Mouse (Mus musculus) midbrain, embryonic 14.5 days (tissue): ENCODE measurements at regions not wholly inside any gene's neighbourhood (a gene's known extent, or its start where the extent isn't known, plus 50 kb on each side); places are given as distances from the start of the nearest gene placed in this dataset.
A peak's percentile ranks its signal among the peaks of the same experiment; 100 is the strongest.

Experiments
- ATAC-seq: fragments of 200-750 bp; cut with Nextera tagmentation; 2 replicates; pipeline ENCODE4 v1.8.0; 2017; ENCODE audit warnings: moderate number of reproducible peaks, moderate library complexity; ENCODE audit not compliant: low FRiP score, low TSS enrichment
- DNase-seq: peaks from one replicate; pipeline ENCODE4 v3.0.0-alpha.2; 2015
- H3K27ac ChIP-seq: fragments of 300-500 bp; sonication (generic); replicated peaks from 2 replicates; pipeline ENCODE4 v1.5.1; 2014; ENCODE audit warnings: mild to moderate bottlenecking, low read depth, low read length, moderate library complexity
- H3K27me3 ChIP-seq: fragments of 300-500 bp; sonication (generic); 2 replicates; pipeline ENCODE4 v1.6.1; 2014; ENCODE audit warnings: low read length, control low read depth, mixed read lengths; ENCODE audit not compliant: control insufficient read depth, insufficient read depth
- H3K36me3 ChIP-seq: fragments of 300-500 bp; sonication (generic); 2 replicates; pipeline ENCODE4 v1.6.1; 2014; ENCODE audit warnings: low read length, control low read depth; ENCODE audit not compliant: control insufficient read depth, insufficient read depth
- H3K4me1 ChIP-seq: fragments of 300-500 bp; sonication (generic); 2 replicates; pipeline ENCODE4 v1.6.1; 2014; ENCODE audit warnings: mild to moderate bottlenecking, antibody characterized with exemption, low read length, control low read depth; ENCODE audit not compliant: control insufficient read depth, insufficient read depth
- H3K4me2 ChIP-seq: fragments of 300-500 bp; sonication (generic); 2 replicates; pipeline ENCODE4 v1.6.1; 2014; ENCODE audit warnings: mild to moderate bottlenecking, low read length, moderate library complexity
- H3K4me3 ChIP-seq: fragments of 300-500 bp; sonication (generic); replicated peaks from 2 replicates; pipeline ENCODE4 v1.5.1; 2014; ENCODE audit warnings: low read depth, low read length
- H3K9ac ChIP-seq: fragments of 300-500 bp; sonication (generic); replicated peaks from 2 replicates; pipeline ENCODE4 v1.6.1; 2014; ENCODE audit warnings: mild to moderate bottlenecking, low read length, moderate library complexity
- H3K9me3 ChIP-seq: fragments of 300-500 bp; sonication (generic); 2 replicates; pipeline ENCODE4 v1.6.1; 2016; ENCODE audit warnings: low read length, control low read depth, mixed read lengths; ENCODE audit not compliant: control insufficient read depth
- WGBS: fragments of 180-500 bp; shearing (Covaris S2); extraction: QIAGEN DNeasy Blood & Tissue Kit; methylation state at CpG from one replicate; pipeline ENCODE4 v1.1.7; 2014; 5-methylcytosine and 5-hydroxymethylcytosine counted together

- Histone ChIP-seq H3K9ac (no peak overlapping the region), H3K4me3 (no peak overlapping the region), H3K4me2 (no peak overlapping the region), H3K27me3 (no peaks in the 10 kb centered on the region), H3K4me1 (0 out of 2 replicates have a peak, but pooled peaks cover 3% of the 10 kb centered on the region), H3K36me3 (no peaks in the 10 kb centered on the region), H3K27ac (no peak overlapping the region), H3K9me3 (no peaks in the 10 kb centered on the region)
- WGBS = 93% methylated on average over 5 of the region's 5 CpGs
- ATAC-seq (no peak), DNase-seq (no peak)
Observed at GRCm38 (mm10) chr4:127862875-127863274, 107.9 kb downstream of the CK137956 start.

DNA sequence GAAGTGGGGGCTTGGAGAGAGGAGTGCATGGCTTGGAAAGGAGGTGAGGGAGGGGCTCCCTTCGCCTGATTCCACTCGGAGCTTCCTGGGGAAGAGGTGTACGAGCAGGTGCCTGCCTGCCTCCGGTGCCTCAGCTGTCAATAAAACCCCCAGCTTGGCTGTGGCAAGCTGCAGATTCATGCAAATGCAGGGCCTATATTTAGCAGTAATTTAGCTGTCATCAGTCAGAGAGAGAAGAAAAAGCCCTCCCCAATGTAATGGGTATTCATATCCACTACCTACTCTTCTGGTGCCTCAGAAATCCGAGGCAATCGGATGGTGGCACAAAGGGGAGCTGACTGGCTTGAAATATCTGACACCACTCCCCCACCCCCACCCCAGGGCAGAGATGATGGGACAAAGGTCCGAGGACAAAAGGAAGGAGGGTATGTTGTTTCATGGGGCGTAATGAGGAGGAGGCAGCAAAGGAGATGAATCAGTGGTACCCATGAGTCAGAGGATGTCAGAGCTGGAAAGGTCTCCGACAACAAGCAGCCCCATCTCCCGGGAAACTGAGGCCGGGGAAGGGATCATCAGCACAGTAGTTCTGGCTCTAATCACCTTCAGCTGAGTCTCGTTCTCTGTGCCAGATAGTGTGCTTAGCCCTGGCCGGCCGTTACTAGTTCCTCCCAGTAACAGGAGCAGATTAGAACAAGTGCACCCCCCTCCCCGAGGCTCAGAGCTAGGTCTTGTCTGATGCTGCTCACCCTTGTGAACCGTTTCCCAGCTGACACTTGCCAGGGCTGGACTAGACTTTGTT is 109.2 kb downstream of the CK137956 start:
- Histone ChIP-seq H3K9me3 (no peaks in the 10 kb centered on the region), H3K4me2 (no peak overlapping the region), H3K4me3 (no peak overlapping the region), H3K9ac (no peak overlapping the region), H3K27ac (no peak overlapping the region), H3K4me1 (0 out of 2 replicates have a peak, but pooled peaks cover 3% of the 10 kb centered on the region), H3K27me3 (no peaks in the 10 kb centered on the region), H3K36me3 (no peaks in the 10 kb centered on the region)
- WGBS = 45% methylated on average over 16 of the region's 16 CpGs
- ATAC-seq (no peak), DNase-seq (peak; percentile 10)

DNA sequence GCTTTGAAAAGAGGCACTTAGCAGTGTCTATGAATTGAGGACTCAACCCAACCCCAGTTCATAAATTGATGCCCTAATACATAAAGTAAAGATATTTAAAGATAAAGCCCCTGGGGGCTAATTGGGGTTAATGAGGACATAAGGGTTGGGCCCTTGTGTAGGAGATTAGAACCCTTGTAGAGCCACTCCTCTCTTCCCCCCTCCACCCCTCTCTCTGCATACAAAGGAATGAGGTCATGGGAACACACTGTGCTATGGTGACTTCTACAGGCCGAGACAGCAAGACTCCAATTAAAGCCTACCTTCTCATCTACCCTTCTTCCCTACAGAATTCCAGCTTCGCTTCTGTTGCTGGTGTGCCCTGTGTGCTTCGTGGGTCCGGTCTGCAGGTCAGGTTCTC is 110.5 kb downstream of the CK137956 start:
- no peak overlapping the region for H3K4me2 ChIP-seq
- no peak overlapping the region for H3K4me3 ChIP-seq
- 91% methylated on average over 4 of the region's 4 CpGs for WGBS
- no peak for ATAC-seq
- H3K9ac ChIP-seq = no peak overlapping the region
- no peaks in the 10 kb centered on the region for H3K27me3 ChIP-seq
- H3K36me3 ChIP-seq = no peaks in the 10 kb centered on the region
- no peak for DNase-seq
- H3K4me1 ChIP-seq = 0 out of 2 replicates have a peak, but pooled peaks cover 3% of the 10 kb centered on the region
- H3K27ac ChIP-seq = no peak overlapping the region
- no peaks in the 10 kb centered on the region for H3K9me3 ChIP-seq

DNA sequence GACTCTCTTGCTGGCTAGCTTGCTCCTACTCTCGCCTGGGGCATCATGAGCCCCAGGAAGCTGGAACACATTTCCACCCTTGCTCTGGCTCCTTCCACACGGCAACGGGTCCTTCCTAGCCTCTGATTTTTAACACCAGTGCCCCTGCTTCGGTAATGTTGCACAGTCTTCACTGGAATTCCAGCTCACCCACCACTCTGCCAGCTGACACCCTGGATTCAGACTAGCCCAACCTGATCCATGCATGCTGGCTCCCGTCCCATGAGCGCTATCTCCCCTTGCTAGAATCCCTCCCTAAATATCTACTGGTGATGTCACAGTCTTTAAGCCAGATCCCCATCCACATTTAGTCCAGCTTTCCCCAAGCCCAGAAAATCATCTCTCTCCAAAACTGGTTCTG is 111.2 kb downstream of the CK137956 start:
- no peaks in the 10 kb centered on the region for H3K36me3 ChIP-seq
- H3K4me3 ChIP-seq = no peak overlapping the region
- ATAC-seq (no peak), DNase-seq (no peak)
- 91% methylated on average over 6 of the region's 6 CpGs for WGBS
- 0 out of 2 replicates have a peak, but pooled peaks cover 3% of the 10 kb centered on the region for H3K4me1 ChIP-seq
- H3K4me2 ChIP-seq = no peak overlapping the region
- no peaks in the 10 kb centered on the region for H3K9me3 ChIP-seq
- H3K27me3 ChIP-seq = no peaks in the 10 kb centered on the region
- no peak overlapping the region for H3K27ac ChIP-seq
- H3K9ac ChIP-seq = no peak overlapping the region

DNA sequence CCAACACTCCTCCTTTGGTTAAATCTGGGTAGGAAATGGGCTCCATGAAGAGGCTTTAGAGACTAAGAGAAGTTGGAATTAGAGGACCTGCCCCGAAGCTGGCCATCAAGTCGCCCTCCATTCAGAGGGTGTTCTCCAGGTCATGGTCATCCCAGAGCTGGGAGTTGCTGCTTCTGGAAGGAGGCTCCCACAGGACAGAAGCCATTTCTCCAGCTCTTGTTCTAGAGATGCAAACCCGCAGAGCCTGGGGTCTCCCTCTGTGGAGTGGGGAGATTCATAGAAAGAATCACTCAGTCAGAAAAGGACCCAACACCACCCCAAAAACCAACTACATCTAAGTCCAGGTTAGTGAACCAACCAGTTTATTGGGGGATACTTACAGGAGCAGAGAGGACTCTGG is 112.2 kb downstream of the CK137956 start:
- H3K4me1 ChIP-seq = 0 out of 2 replicates have a peak, but pooled peaks cover 3% of the 10 kb centered on the region
- ATAC-seq (no peak), DNase-seq (no peak)
- no peak overlapping the region for H3K9ac ChIP-seq
- H3K4me3 ChIP-seq = no peak overlapping the region
- no peaks in the 10 kb centered on the region for H3K27me3 ChIP-seq
- no peak overlapping the region for H3K27ac ChIP-seq
- no peaks in the 10 kb centered on the region for H3K36me3 ChIP-seq
- 92% methylated on average over 3 of the region's 3 CpGs for WGBS
- no peak overlapping the region for H3K4me2 ChIP-seq
- no peaks in the 10 kb centered on the region for H3K9me3 ChIP-seq

DNA sequence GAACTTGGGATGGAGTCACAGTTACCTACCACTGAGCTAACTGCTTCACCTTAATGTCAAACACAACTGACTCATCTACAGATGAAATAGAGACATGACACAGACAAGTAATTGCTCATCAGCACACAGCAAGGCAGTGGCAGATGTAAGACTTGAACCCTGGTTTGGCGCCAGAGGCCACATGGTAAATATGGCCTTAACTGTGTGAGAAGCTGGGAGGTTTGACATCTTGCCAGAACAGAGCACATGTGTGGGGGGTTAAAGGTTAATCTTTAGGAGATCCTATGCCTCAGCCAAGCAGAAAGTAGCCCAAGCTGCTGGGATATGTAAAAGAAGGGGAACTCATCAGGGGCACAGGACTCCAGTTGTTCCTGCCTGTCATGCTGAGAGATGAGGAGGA is 114.9 kb downstream of the CK137956 start:
- DNase-seq = no peak

GRCm38 (mm10) chr4:127854776-127855409 is 115.9 kb downstream of the CK137956 start:
- WGBS = 88% methylated on average over 3 of the region's 3 CpGs
- H3K9ac ChIP-seq = no peak overlapping the region
- no peak overlapping the region for H3K4me3 ChIP-seq
- H3K27me3 ChIP-seq = no peaks in the 10 kb centered on the region
- ATAC-seq (no peak), DNase-seq (no peak)
- H3K4me1 ChIP-seq = no peaks in the 10 kb centered on the region
- no peaks in the 10 kb centered on the region for H3K9me3 ChIP-seq
- no peaks in the 10 kb centered on the region for H3K36me3 ChIP-seq
- H3K4me2 ChIP-seq = no peak overlapping the region
- H3K27ac ChIP-seq = no peak overlapping the region

More for the DNA sequence above, 114.9 kb downstream of the CK137956 start:
- H3K9ac ChIP-seq = no peak overlapping the region
- H3K4me3 ChIP-seq = no peak overlapping the region
- no peaks in the 10 kb centered on the region for H3K27me3 ChIP-seq
- H3K4me1 ChIP-seq = no peaks in the 10 kb centered on the region
- 91% methylated on average over 1 of the region's 1 CpGs for WGBS
- no peaks in the 10 kb centered on the region for H3K36me3 ChIP-seq
- ATAC-seq = no peak
- no peak overlapping the region for H3K4me2 ChIP-seq
- H3K27ac ChIP-seq = no peak overlapping the region
- no peaks in the 10 kb centered on the region for H3K9me3 ChIP-seq

- Histone ChIP-seq H3K4me2 (no peak overlapping the region), H3K9me3 (no peaks in the 10 kb centered on the region), H3K9ac (no peak overlapping the region), H3K4me1 (no peaks in the 10 kb centered on the region), H3K27ac (no peak overlapping the region), H3K4me3 (no peak overlapping the region), H3K27me3 (no peaks in the 10 kb centered on the region), H3K36me3 (no peaks in the 10 kb centered on the region)
- DNase-seq (no peak), ATAC-seq (no peak)
- 92% methylated on average over 5 of the region's 5 CpGs for WGBS
Observed at GRCm38 (mm10) chr4:127849306-127849705, 121.4 kb downstream of the CK137956 start.

GRCm38 (mm10) chr4:127846321-127846720 is 124.4 kb downstream of the CK137956 start:
- DNase-seq = no peak
- Histone ChIP-seq H3K9me3 (no peaks in the 10 kb centered on the region), H3K36me3 (no peaks in the 10 kb centered on the region), H3K4me3 (no peak overlapping the region), H3K27ac (no peak overlapping the region), H3K4me2 (no peak overlapping the region), H3K4me1 (no peaks in the 10 kb centered on the region), H3K9ac (no peak overlapping the region), H3K27me3 (no peaks in the 10 kb centered on the region)
- ATAC-seq = no peak
- 9% methylated on average over 3 of the region's 3 CpGs for WGBS
